Mouse (Mus musculus) stomach, embryonic 14.5 days (tissue): ENCODE measurements around the gene Irf9. TPM values are rescaled to one million over a fixed set of nuclear protein-coding genes. Genes with fewer than 3 reads are reported as not detected.

Experiments used
- ATAC-seq: fragments of 200-750 bp; cut with Nextera tagmentation; 2 replicates; pipeline ENCODE4 v1.8.0; 2017; ENCODE audit warnings: low read depth, moderate TSS enrichment; ENCODE audit not compliant: insufficient number of reproducible peaks, insufficient read depth, low FRiP score
- H3K27ac ChIP-seq: fragments of 300-500 bp; sonication (generic); 2 replicates; pipeline ENCODE4 v1.5.1; 2014; ENCODE audit warnings: mild to moderate bottlenecking, low read length, moderate library complexity, mixed read lengths
- H3K27me3 ChIP-seq: fragments of 300-500 bp; sonication (generic); 2 replicates; pipeline ENCODE4 v1.6.1; 2014; ENCODE audit warnings: low read length, control low read depth, mixed read lengths; ENCODE audit not compliant: control insufficient read depth, insufficient read depth
- H3K36me3 ChIP-seq: fragments of 300-500 bp; sonication (generic); 2 replicates; pipeline ENCODE4 v1.6.1; 2014; ENCODE audit warnings: mild to moderate bottlenecking, control low read depth, low read length, moderate library complexity, mixed read lengths; ENCODE audit not compliant: control insufficient read depth, insufficient read depth
- H3K4me1 ChIP-seq: fragments of 300-500 bp; sonication (generic); 2 replicates; pipeline ENCODE4 v1.6.1; 2014; ENCODE audit warnings: low read length, control low read depth, mixed read lengths; ENCODE audit not compliant: control insufficient read depth, insufficient read depth
- H3K4me2 ChIP-seq: fragments of 300-500 bp; sonication (generic); replicated peaks from 2 replicates; pipeline ENCODE4 v1.6.1; 2014; ENCODE audit warnings: low read depth, low read length, control low read depth
- H3K4me3 ChIP-seq: fragments of 300-500 bp; sonication (generic); 2 replicates; pipeline ENCODE4 v1.5.1; 2014; ENCODE audit warnings: low read depth, low read length, control low read depth
- H3K9ac ChIP-seq: fragments of 300-500 bp; sonication (generic); replicated peaks from 2 replicates; pipeline ENCODE4 v1.6.1; 2014; ENCODE audit warnings: low read depth, mild to moderate bottlenecking, control low read depth, low read length, moderate library complexity, mixed read lengths
- H3K9me3 ChIP-seq: fragments of 300-500 bp; sonication (generic); 2 replicates; pipeline ENCODE4 v1.6.1; 2016; ENCODE audit warnings: low read depth, low read length, control low read depth; ENCODE audit not compliant: control insufficient read depth
- WGBS: fragments of 180-500 bp; shearing (Covaris S2); extraction: QIAGEN DNeasy Blood & Tissue Kit; methylation state at CpG from one replicate; pipeline ENCODE4 v1.1.7; 2014; 5-methylcytosine and 5-hydroxymethylcytosine counted together
- polyA plus RNA-seq: library from polyadenylated mRNA; unstranded; fragments of >200 nt; fragmentation: Nextera tagmentation; extraction: Ambion mirVana; gene quantifications from 2 replicates; pipeline ENCODE4 v1.2.1, GENCODE M21; 2014

Irf9 gene
- polyA plus RNA-seq, 1 experiment from 2014 or later = 7.4 TPM

GRCm38 (mm10) chr14:55598521-55599390, 4.6 kb upstream of the Irf9 start:
- Histone ChIP-seq H3K4me1 (peaks cover 6% of the 10 kb centered on the region; the same call in 1 of the 2 replicates), H3K4me2 (no peak overlapping the region), H3K4me3 (no peak overlapping the region), H3K27ac (no peak overlapping the region), H3K27me3 (no peaks in the 10 kb centered on the region), H3K9me3 (no peaks in the 10 kb centered on the region), H3K36me3 (peaks cover 71% of the 10 kb centered on the region), H3K9ac (no peak overlapping the region)
- 95% methylated on average over 21 of the region's 21 CpGs for WGBS
- ATAC-seq = no peak

- no peaks in the 10 kb centered on the region for H3K9me3 ChIP-seq
- H3K4me1 ChIP-seq = peaks cover 10% of the 10 kb centered on the region; the same call in 1 of the 2 replicates
- H3K9ac ChIP-seq = 0 out of 2 replicates have a peak overlapping the region, but pooled peaks have one; percentile 11
- H3K4me3 ChIP-seq = peak overlapping the region; percentile 29
- H3K27me3 ChIP-seq = no peaks in the 10 kb centered on the region
- WGBS = 12% methylated on average over 19 of the region's 19 CpGs
- peak; percentile 93 for ATAC-seq
- H3K27ac ChIP-seq = peak overlapping the region; percentile 79
- H3K4me2 ChIP-seq = peak overlapping the region; percentile 49
- H3K36me3 ChIP-seq = peaks cover 56% of the 10 kb centered on the region
These were observed 534 bp downstream of the Irf9 start for GRCm38 (mm10) chr14:55603633-55604576.

- no peak overlapping the region; the same call in 1 of the 2 replicates for H3K4me2 ChIP-seq
- H3K9ac ChIP-seq = 0 out of 2 replicates have a peak overlapping the region, but pooled peaks have one; percentile 11
- 92% methylated on average over 11 of the region's 11 CpGs for WGBS
- H3K4me1 ChIP-seq = peaks cover 10% of the 10 kb centered on the region; the same call in 1 of the 2 replicates
- H3K27me3 ChIP-seq = no peaks in the 10 kb centered on the region
- H3K27ac ChIP-seq = no peak overlapping the region
- H3K9me3 ChIP-seq = no peaks in the 10 kb centered on the region
- peaks cover 50% of the 10 kb centered on the region for H3K36me3 ChIP-seq
- no peak for ATAC-seq
- H3K4me3 ChIP-seq = no peak overlapping the region
These were observed 1.5 kb downstream of the Irf9 start for GRCm38 (mm10) chr14:55604823-55605222.

- H3K9ac ChIP-seq = no peak overlapping the region
- peaks cover 10% of the 10 kb centered on the region; the same call in 1 of the 2 replicates for H3K4me1 ChIP-seq
- H3K9me3 ChIP-seq = no peaks in the 10 kb centered on the region
- WGBS = 91% methylated on average over 16 of the region's 16 CpGs
- H3K36me3 ChIP-seq = peaks cover 44% of the 10 kb centered on the region
- H3K27ac ChIP-seq = no peak overlapping the region
- no peak overlapping the region for H3K4me2 ChIP-seq
- H3K4me3 ChIP-seq = no peak overlapping the region
- no peak for ATAC-seq
- H3K27me3 ChIP-seq = no peaks in the 10 kb centered on the region
These were observed 2.5 kb downstream of the Irf9 start for GRCm38 (mm10) chr14:55605743-55606459.

GRCm38 (mm10) chr14:55608339-55608738, 5.0 kb downstream of the Irf9 start:
- H3K9ac ChIP-seq = no peak overlapping the region
- no peak for ATAC-seq
- 94% methylated on average over 6 of the region's 6 CpGs for WGBS

GRCm38 (mm10) chr14:55613346-55613745, 10.0 kb downstream of the Irf9 start:
- Histone ChIP-seq H3K27ac (no peak overlapping the region), H3K9ac (no peak overlapping the region), H3K36me3 (peaks cover 1% of the 10 kb centered on the region; the same call in 1 of the 2 replicates), H3K9me3 (no peaks in the 10 kb centered on the region), H3K4me1 (no peaks in the 10 kb centered on the region), H3K27me3 (no peaks in the 10 kb centered on the region), H3K4me3 (no peak overlapping the region), H3K4me2 (no peak overlapping the region)
- WGBS = 68% methylated on average over 6 of the region's 6 CpGs
- ATAC-seq = no peak

More at GRCm38 (mm10) chr14:55608339-55608738, 5.0 kb downstream of the Irf9 start:
- Histone ChIP-seq H3K4me1 (peaks cover 8% of the 10 kb centered on the region; the same call in 1 of the 2 replicates), H3K27me3 (no peaks in the 10 kb centered on the region), H3K9me3 (no peaks in the 10 kb centered on the region), H3K4me2 (no peak overlapping the region), H3K36me3 (peaks cover 23% of the 10 kb centered on the region), H3K27ac (no peak overlapping the region), H3K4me3 (no peak overlapping the region)

- no peak overlapping the region for H3K27ac ChIP-seq
- WGBS = 79% methylated on average over 7 of the region's 7 CpGs
- H3K4me1 ChIP-seq = no peaks in the 10 kb centered on the region
- H3K9me3 ChIP-seq = no peaks in the 10 kb centered on the region
- H3K27me3 ChIP-seq = no peaks in the 10 kb centered on the region
- no peak for ATAC-seq
- H3K36me3 ChIP-seq = no peaks in the 10 kb centered on the region
- H3K9ac ChIP-seq = no peak overlapping the region
- H3K4me2 ChIP-seq = no peak overlapping the region
- no peak overlapping the region for H3K4me3 ChIP-seq
These were observed 11.3 kb downstream of the Irf9 start for GRCm38 (mm10) chr14:55614565-55615178.
